Mouse (Mus musculus) left cerebral cortex, postnatal 36 days (tissue): ENCODE data around the gene Cd5. TPM values are rescaled to one million over a fixed set of nuclear protein-coding genes. Genes with fewer than 3 reads are reported as not detected.

Experiments used
- DNase-seq, 2 experiments: peaks; one replicate each; pipeline ENCODE4 v3.0.0; 2021 to 2022; ENCODE audit warnings: low spot score in 2 of 2, mixed read lengths in 1 of 2
- intact Hi-C: fragments of 180-260 bp; cut with DNase I; formaldehyde crosslinking; loops from one replicate; pipeline ENCODE4 v1.15.1; 2025
- total RNA-seq, 2 experiments: library from RNA; stranded (reverse); gene quantifications; 2 replicates each; pipeline ENCODE4 v1.2.3; 2021

Cd5 gene
- total RNA-seq, 2 experiments from 2014 or later = not detected

DNA sequence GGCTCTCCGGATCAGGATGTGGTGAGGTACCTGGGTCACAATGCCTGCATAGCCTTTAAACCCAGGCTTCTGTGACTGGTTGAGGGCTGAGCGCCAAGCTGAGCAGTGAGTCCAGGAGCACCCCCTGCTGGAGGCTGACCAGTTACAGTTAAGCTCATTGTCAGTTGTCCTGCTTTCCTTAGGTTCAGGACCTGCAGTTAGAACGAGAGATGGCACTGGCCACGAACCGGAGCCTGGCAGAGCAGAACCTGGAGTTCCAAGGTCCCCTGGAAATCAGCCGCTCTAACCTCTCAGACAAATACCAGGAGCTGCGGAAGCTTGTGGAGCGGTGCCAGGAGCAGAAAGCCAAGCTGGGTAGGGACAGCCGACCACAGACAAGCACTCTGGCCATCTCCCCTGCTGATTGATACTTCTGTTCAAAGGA is 28.7 kb downstream of the Cd5 start:
- intact Hi-C loops = loop anchor here (5.0 to 10.0 kb wide), 2 partner anchors 125 to 157 kb away; partner anchors contain the start of genes Cd6, Slc15a3 and Tmem132a

DNA sequence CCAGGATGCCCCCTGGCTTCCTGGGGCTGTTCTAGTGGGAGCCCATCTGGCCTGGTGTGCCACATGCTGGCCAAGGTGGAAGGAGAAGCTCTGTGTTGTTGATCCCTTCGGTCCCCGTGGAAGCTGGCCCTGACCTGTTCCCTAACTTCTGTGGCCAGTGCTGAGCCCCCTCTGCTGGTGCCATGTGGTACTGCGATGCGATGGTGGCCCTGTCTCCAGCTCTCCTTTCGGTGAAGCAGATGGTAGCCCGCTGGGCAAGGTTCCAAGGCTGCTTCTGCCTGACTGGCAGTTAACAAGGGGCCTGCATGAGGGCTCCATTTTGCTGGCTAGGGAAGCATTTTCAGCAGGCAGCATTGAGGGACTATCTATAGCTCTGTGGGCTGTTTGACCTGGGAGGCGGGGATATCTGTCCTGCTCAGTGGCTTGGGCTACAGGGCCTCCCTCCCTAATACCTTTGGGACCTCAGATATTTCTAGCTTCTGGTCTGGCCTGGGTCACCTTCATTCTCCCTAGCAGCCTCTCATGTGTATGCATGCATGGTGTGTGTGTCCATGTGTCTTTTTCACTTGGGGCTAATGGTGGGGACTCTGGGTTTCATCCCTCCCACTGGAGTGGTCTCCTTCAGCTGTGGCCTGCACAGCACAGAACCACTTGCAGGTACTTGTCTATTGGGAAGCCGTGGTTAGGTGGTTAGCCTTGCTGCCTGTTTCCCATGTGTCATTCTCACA is 29.3 kb downstream of the Cd5 start:
- peak; percentile 94 to 97 for DNase-seq
- intact Hi-C loops = loop anchor here (1.0 to 10.0 kb wide), 3 partner anchors 31 to 158 kb away; partner anchors contain the start of genes Cd6, Pga5, Slc15a3 and Tmem132a

More for the DNA sequence above, 28.7 kb downstream of the Cd5 start:
- peak; percentile 55 to 68 for DNase-seq

DNA sequence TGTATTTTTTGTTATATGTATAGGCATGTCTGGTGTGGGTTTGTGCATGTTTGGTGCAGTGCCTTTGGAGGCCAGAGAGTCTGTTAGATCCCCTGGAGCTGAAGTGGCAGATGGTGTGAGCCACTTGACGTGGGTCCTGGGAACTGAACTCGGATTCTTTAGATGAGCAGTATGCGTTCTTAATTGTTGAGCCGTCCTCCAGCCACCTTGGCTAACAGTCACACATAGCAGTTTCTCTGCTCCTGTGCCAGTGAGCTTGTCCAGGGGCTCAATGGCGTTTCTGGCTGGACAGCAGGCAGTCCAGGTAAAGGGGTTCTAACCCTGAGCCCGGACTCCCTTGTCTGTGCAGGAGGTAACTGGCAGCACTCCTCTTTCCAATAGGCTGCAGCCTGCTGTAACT is 29.9 kb downstream of the Cd5 start:
- intact Hi-C loops = loop anchor here (1.0 kb wide), 1 partner anchor 31 kb away; the partner anchor contains the start of gene Pga5
- DNase-seq = no peak

DNA sequence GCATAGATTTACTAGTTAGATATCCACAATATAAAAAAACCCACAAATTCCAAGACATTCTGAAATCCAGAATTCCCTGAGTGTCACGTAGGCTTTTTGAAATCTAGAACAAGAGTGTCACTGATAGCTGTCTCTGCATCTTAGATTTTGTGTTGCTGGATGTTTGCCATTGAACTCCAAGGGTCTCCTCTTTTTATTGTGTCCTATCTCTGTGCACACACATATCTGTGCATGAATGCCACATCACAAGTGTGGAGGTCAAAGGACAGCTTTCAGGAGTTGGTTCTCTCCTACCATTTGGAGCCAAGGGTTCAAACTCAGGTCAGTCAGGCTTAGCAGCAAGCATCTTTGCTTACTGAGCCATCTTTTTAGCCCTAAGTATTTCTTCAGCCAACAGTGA is 30.9 kb downstream of the Cd5 start:
- intact Hi-C loops = no loop called here
- DNase-seq = no peak

DNA sequence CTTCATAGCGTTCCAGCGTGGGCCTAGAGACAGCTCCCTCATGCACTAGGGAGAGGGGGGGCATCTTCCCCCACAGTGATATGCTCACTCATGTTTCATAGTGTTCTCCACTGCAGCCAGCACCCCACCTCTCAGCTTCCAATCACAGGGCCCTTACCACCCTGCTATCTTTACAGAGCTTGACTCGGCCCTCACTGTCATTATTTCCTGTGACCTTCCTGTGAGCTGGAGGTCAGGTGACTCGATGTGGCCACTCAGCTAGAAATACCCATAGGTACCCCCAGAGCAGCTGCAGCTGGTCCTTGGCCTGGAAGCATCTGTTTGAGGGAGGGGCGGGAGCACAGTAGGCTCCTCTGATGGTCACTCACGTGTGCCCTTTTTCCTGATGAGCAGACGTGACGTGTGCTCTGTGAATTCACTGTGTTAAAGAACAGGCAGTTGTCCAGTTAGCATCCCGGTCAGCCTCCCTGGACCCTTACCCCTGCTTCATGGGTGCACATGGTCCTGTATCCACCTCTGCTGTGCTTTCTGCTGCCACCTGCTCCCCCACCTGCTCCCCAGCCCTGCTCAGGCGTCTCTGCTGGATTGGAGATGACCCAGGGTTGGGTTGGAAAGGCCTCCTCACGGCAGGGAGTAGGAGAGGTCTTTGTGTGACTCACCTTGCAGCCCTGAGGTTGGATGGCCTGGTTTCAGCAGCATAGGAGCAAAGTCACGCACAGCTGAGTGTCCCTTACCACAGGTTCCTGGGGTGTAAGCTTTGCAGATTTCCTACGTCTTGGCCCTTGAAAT is 31.5 kb downstream of the Cd5 start:
- intact Hi-C loops = no loop called here
- DNase-seq = no peak

GRCm38 (mm10) chr19:10703470-10703869 is 35.3 kb downstream of the Cd5 start:
- intact Hi-C loops = no loop called here
- DNase-seq = no peak

DNA sequence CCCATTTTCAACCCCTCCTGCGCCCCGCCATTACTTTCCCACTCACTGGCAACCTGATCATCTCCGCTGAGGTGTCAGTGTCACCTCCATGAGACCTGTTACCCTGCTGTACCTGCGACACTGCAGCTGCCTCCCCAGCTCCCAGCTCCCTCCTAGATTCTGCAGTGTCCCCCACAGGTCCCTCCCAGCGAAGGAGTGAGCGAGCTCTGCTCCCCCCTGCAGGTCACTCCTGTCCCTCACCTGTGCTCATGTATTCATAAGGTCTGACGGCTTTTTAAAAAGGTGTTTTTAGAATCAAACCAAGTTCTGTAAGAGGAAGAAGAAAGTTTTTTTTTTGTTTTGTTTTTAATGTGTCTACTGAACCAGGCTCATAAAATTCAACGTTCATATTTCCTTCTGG is 36.7 kb downstream of the Cd5 start:
- intact Hi-C loops = no loop called here
- no peak for DNase-seq

- intact Hi-C loops = no loop called here
- DNase-seq = no peak
These were observed 37.6 kb downstream of the Cd5 start for GRCm38 (mm10) chr19:10701013-10701726.

GRCm38 (mm10) chr19:10699851-10700250 is 39.0 kb downstream of the Cd5 start:
- intact Hi-C loops = no loop called here

GRCm38 (mm10) chr19:10698131-10698991 is 40.4 kb downstream of the Cd5 start:
- DNase-seq = no peak
- intact Hi-C loops = no loop called here

More at GRCm38 (mm10) chr19:10699851-10700250, 39.0 kb downstream of the Cd5 start:
- DNase-seq = no peak

DNA sequence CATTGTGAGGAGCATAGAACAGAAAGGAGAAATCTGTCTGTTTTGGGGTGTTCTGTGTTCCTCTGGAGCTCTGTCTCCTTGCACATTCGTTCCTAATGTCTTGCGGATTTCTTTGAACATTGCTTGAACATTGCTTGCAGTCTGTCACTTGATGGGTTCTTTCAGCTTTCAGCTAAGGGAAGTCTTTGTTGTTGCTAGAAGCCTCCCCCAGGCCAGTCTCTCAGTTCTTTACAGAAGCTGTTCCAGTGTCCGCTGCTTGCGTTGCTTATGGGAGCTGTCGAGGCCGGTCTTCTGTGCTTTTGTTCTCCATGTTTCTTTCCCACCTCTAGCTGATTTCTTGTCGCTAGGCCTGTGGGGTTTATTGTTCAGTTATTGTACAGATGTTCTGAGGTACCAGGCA is 43.0 kb downstream of the Cd5 start:
- intact Hi-C loops = no loop called here
- DNase-seq = no peak

DNA sequence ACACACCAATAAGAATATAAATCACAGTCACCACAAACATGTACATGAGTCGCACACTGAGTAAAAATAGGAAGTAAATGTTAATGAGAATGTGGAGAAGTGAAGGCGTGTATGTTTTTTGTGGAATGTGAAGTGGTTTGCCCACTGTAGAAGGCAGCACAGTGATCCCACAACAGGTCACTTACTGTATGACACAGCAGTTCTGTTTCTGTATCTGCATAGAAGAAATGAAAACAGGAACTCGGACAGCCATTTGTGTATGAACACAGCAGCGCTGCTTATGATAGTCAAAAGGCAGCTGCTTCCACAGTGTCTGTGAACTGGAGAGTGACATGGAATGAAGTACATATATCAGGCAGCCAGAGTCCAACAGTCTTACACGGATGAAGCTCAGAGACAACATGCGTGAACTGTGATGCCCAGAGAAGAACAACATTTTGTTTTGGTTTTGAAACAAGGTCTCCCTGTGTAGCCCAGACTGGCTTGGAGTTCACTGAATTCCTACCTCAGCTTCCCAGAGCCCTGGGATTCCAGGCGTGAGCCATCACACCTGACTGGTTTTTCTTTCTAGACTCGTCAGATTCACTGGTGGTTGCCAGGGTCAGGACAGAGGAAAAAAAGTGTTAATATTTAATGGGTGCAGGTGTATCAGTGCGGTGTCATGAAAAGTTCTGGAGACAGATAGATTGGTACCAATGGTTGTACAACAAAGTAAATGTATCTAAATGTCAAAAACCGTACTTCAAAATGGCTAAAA is 44.7 kb downstream of the Cd5 start:
- intact Hi-C loops = no loop called here
- no peak for DNase-seq

DNA sequence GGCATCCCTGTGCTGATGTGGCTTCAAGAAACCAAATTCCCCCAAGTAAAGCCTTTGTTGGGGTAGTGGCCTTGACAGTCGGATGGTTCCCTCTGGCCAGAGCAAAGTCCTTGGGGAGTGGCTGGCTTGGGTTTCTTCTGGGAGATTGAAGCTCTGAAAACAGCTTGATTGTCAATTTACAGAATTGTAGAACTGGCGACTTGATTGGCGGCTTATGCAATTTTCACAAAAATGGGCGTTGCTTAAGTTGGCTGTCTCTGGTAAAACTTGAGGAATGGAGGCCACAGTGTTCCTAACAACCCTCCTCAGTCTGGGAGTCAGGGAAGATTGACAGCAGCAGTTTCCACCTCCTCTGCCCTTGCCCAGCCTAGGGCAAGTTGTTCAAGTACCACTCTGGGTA is 46.4 kb downstream of the Cd5 start:
- intact Hi-C loops = no loop called here
- DNase-seq = no peak

DNA sequence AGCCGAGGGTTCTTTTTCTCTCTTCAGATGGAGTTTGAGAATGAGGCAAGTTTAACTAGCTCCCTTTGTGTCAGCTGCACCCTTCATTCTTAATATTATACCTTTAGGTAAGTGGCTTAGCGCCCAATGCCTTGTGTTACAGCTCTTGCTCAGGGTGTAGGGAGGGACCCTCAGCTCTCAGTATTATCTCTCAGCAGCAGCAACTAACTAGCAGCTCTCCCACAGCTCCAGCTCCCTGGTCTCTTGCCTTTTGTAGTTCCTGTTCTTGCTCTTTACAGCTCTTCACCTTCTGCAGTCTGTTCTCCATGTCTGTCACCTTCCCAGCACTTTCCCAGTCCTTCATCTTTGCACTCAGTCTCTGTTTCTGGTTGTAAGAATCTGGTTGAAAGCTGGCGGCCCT is 47.1 kb downstream of the Cd5 start:
- intact Hi-C loops = no loop called here
- DNase-seq = no peak

GRCm38 (mm10) chr19:10691121-10691520 is 47.7 kb downstream of the Cd5 start:
- DNase-seq = no peak
- intact Hi-C loops = no loop called here

DNA sequence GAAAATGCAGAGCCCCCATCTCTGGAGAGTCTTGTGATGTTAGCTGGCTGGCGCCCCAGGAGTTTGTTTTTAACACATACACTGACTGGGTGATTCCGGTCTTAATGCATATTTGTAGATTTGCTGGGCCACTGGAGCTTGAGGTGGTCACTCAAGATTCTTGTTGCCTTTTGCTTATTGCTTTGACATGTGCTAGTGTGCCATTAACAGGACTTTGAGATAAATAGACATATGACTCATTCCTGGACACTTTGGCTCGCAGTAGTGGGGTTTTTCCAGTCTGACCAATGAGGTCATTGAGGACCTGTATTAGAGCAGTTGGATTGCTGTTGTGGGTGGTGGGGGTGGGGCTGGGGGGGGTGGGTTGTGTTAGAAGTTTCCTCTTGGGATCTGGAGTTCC is 48.5 kb downstream of the Cd5 start:
- no peak for DNase-seq
- intact Hi-C loops = no loop called here

DNA sequence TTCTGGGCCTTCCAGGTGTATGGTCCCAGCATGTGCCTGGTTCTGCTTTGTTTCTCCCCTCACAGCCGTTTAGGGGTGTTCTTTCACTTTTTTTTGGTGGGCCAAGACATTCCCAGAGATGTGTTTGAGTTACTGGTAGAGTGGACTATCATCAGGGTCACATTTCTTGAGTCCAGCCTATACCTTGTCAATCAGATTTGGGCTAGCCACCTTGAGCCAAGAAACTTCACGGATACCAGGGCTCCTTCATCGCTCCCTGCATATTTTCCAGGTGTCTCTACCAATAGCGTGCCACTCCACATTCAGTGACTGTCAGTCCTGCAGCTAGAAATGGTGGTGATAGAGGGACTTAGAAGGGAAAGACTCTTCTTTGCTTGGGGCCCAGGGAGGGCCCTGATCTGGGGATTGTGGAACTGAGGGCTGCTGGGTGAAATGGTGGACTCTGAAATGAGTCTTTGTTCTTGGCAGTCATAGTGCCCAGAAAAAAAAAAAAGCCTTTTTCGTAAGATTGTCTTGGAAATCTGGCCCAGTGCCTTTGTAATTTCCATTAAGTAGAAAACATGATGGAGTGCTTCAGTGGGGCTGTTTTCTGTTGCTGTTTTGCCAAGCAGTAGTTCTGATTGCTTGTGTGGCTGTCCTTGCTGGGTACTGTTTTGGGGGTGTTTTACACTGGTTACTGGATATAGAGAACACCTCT is 49.2 kb downstream of the Cd5 start:
- no peak for DNase-seq
- intact Hi-C loops = no loop called here
